Mouse (Mus musculus): Measurements from ENCODE around the gene Rbm7. TPM values are rescaled to one million over a fixed set of nuclear protein-coding genes. Genes with fewer than 3 reads are reported as not detected.

Gene Rbm7
- polyA plus RNA-seq, 1 experiment from 2014 or later = 123 TPM

DNA sequence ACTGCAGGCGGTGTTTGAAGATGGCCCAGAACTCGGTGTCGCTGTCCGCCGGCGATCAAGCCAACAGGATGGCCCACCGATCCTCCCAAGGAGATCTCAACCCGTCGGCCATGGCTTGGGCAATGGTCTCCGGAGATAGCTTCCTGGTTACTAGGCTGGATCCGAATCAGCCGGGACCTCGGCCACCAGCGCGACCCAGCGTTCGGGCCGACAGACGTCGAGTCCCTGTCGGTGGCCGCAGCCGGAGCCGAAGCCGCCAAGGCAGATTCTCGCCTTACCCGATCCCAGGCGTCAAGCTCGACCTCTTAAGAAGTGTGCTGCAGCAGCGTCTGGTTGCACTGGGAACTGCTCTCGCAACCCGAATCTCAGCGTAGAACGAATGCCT lies 441 bp upstream of the Rbm7 start:
- 4% methylated on average over 34 of the region's 34 CpGs for WGBS
- Histone ChIP-seq H3K9me3 (ENCODE audit: control insufficient read depth, low read length) (no peaks in the 10 kb centered on the region), H3K9ac (ENCODE audit: low read length) (peak overlapping the region; percentile 91), H3K4me2 (peak overlapping the region; percentile 81), H3K4me1 (ENCODE audit: control insufficient read depth, insufficient read depth, low read length) (peaks cover 13% of the 10 kb centered on the region), H3K27ac (ENCODE audit: low read depth, low read length) (peak overlapping the region; percentile 75), H3K27me3 (ENCODE audit: control insufficient read depth, insufficient read depth, low read length) (no peaks in the 10 kb centered on the region), H3K4me3 (ENCODE audit: low read depth, low read length) (peak overlapping the region; percentile 87), H3K36me3 (ENCODE audit: control insufficient read depth, insufficient read depth, low read length) (peaks cover 12% of the 10 kb centered on the region)
- no peak for DNase-seq (ENCODE audit: low spot score, missing footprints)
- peak; percentile 75 for ATAC-seq (ENCODE audit: low FRiP score)

DNA sequence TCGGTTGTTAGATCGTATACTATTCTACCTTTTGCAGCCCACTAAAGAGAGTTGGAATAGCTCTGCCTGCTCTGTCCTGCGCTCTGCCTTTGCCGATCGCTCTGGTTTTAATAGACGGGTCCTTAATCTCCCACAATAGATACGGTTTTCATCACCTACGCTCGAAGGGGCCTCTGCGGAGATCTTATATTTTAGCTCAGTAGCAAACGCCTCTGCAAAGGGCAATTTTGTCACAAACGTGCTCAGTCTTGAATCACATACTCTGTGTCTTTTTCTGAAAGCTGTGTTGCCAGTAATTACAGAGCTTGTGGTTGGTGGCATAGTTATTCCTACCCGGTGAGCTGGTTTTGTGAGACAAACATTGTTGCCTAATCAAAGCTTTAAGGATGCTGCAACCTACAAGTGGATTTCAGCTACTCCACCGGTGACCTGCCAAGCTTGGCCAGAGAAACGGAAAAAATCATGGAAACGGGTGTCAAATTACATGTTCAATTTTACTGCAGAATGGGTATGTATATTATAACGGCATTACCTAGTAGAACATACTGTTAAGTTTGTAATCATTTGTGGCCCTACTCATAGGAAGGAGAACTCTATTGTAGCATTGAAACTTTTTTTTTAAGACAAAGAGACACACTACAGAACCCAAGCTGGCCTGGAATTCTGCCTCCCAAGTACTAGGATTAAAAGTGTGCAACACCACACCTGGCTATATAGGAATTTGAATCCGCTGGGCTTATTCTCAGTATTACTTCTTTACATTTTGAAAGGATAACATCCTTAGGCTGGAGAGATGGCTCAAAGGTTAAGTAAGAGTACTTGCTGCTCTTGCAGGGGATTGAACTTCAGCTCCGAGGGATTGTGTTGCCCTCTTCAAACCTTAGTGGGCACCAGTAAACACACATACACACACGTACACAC lies 13.6 kb downstream of the Rbm7 start:
- 36% methylated on average over 20 of the region's 20 CpGs for WGBS
- Histone ChIP-seq H3K27ac (ENCODE audit: low read depth, low read length) (no peak overlapping the region), H3K4me1 (ENCODE audit: control insufficient read depth, insufficient read depth, low read length) (peaks cover 4% of the 10 kb centered on the region; the same call in 1 of the 2 replicates), H3K4me2 (peak overlapping the region; percentile 79), H3K9me3 (ENCODE audit: control insufficient read depth, low read length) (no peaks in the 10 kb centered on the region), H3K36me3 (ENCODE audit: control insufficient read depth, insufficient read depth, low read length) (no peaks in the 10 kb centered on the region), H3K9ac (ENCODE audit: low read length) (peak overlapping the region; percentile 47; the same call in 1 of the 2 replicates), H3K4me3 (ENCODE audit: low read depth, low read length) (peak overlapping the region; percentile 84), H3K27me3 (ENCODE audit: control insufficient read depth, insufficient read depth, low read length) (no peaks in the 10 kb centered on the region)
- DNase-seq (ENCODE audit: low spot score, missing footprints) (peak; percentile 92), ATAC-seq (ENCODE audit: low FRiP score) (no peak)

DNA sequence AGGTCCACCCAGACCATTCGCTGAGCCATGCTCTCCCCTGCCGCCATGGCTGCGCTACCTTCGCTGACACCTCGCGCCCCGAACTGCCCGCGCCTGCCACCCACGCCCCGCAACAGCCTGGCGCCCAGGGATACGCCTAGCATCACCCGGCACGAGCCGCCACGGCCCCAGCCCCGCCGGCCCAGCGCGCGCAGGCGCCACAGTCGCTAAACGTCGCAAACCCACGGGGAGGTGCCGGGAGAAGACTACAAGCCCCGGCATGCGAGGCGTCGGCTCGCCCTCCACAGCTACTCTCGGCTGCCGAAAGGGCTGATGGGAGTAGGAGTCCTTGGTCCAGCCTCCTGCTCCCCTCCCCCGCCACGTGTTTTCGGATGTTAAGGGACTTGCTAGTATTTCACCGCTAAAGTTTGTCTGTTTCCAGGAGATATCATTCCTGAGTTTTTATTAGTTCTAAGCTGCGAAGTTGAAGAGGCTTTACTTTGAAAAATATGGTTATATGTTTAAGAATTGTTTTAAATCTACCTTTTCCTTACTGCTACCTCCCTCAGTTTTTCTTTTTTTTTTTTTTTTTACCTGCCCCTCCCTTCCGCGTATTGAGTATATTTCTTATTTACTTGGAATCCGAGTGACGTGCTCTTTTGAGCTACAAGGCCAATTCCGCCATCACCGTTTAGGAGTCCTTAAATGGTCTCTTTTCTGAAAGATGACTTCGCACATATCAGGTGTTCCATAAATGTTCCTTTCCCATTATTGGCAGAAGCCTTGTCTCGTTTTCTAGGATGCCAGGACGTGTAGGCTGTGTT lies 14.5 kb downstream of the Rbm7 start, which contains the start of gene Rexo2:
Gene Rexo2 (minus strand): TSS at position 213 of the 803 bp plus-strand sequence.
- Histone ChIP-seq H3K4me2 (peak within 1 kb of the TSS; percentile 79), H3K4me3 (ENCODE audit: low read depth, low read length) (peak within 1 kb of the TSS; percentile 84), H3K36me3 (ENCODE audit: control insufficient read depth, insufficient read depth, low read length) (no peaks in the 10 kb centered on the region), H3K4me1 (ENCODE audit: control insufficient read depth, insufficient read depth, low read length) (peaks cover 4% of the 10 kb centered on the region; the same call in 1 of the 2 replicates), H3K9ac (ENCODE audit: low read length) (peak within 1 kb of the TSS; percentile 81), H3K27ac (ENCODE audit: low read depth, low read length) (no peak within 1 kb of the TSS), H3K9me3 (ENCODE audit: control insufficient read depth, low read length) (no peaks in the 10 kb centered on the region), H3K27me3 (ENCODE audit: control insufficient read depth, insufficient read depth, low read length) (no peaks in the 10 kb centered on the region)
- ATAC-seq (ENCODE audit: low FRiP score) (peak; percentile 99), DNase-seq (ENCODE audit: low spot score, missing footprints) (peak; percentile 98)
- 1% methylated on average over 49 of the region's 49 CpGs for WGBS

DNA sequence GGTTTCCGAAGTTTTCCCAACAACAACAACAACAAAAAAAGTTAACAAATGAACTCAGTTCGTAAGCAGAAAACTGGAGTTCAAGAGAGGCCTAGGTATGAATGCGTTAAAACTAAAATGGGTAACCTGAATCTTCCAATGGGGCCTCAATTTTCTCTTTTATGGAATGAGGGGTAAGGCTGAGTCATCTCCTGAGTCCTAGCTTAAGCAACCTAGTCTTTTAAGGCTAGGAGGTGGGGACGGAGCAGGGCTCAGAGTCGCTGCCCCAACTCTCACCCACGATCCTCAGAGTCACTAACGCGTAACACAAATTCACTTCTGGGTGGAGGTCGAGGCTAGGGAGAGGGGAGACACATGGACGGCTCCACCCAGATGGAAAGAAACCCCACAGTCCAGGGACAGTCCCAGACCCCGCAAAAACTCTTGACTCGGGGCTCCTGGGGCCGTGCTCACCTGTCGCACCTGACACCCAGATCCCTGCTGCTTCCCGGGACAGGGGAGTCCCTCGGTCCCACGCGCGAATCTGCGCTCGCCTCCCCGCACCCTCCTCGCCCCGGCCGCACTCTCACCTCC lies 15.2 kb downstream of the Rbm7 start:
- Histone ChIP-seq H3K4me1 (ENCODE audit: control insufficient read depth, insufficient read depth, low read length) (peaks cover 4% of the 10 kb centered on the region; the same call in 1 of the 2 replicates), H3K9ac (ENCODE audit: low read length) (peak overlapping the region; percentile 81), H3K27ac (ENCODE audit: low read depth, low read length) (no peak overlapping the region), H3K4me3 (ENCODE audit: low read depth, low read length) (peak overlapping the region; percentile 84), H3K27me3 (ENCODE audit: control insufficient read depth, insufficient read depth, low read length) (no peaks in the 10 kb centered on the region), H3K4me2 (peak overlapping the region; percentile 79), H3K9me3 (ENCODE audit: control insufficient read depth, low read length) (no peaks in the 10 kb centered on the region), H3K36me3 (ENCODE audit: control insufficient read depth, insufficient read depth, low read length) (no peaks in the 10 kb centered on the region)
- ATAC-seq (ENCODE audit: low FRiP score) (peak; percentile 28), DNase-seq (ENCODE audit: low spot score, missing footprints) (no peak)
- 7% methylated on average over 24 of the region's 25 CpGs for WGBS

DNA sequence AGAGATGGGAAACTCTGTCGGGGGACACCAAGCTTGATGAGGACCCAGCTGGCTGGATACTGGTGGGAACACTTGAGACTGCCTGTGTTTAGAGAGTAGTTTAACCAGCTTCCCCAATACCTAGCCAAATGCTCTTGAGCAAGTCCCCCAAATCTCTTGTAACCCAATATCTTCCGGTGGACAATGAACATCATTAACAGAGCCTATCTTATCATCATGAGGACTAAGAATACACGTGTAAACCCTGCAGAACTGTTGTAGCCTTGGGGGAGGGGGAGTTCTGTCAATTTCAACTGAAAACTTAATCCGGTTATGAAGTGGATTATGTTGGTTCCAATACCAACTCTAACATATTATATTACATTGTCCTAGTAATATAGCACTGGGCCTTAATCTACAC lies 16.3 kb downstream of the Rbm7 start:
- Histone ChIP-seq H3K27me3 (ENCODE audit: control insufficient read depth, insufficient read depth, low read length) (no peaks in the 10 kb centered on the region), H3K27ac (ENCODE audit: low read depth, low read length) (no peak overlapping the region), H3K9ac (ENCODE audit: low read length) (no peak overlapping the region), H3K9me3 (ENCODE audit: control insufficient read depth, low read length) (no peaks in the 10 kb centered on the region), H3K4me2 (no peak overlapping the region), H3K4me3 (ENCODE audit: low read depth, low read length) (no peak overlapping the region), H3K4me1 (ENCODE audit: control insufficient read depth, insufficient read depth, low read length) (peaks cover 4% of the 10 kb centered on the region; the same call in 1 of the 2 replicates), H3K36me3 (ENCODE audit: control insufficient read depth, insufficient read depth, low read length) (no peaks in the 10 kb centered on the region)
- 93% methylated on average over 4 of the region's 4 CpGs for WGBS
- ATAC-seq (ENCODE audit: low FRiP score) (no peak), DNase-seq (ENCODE audit: low spot score, missing footprints) (no peak)

DNA sequence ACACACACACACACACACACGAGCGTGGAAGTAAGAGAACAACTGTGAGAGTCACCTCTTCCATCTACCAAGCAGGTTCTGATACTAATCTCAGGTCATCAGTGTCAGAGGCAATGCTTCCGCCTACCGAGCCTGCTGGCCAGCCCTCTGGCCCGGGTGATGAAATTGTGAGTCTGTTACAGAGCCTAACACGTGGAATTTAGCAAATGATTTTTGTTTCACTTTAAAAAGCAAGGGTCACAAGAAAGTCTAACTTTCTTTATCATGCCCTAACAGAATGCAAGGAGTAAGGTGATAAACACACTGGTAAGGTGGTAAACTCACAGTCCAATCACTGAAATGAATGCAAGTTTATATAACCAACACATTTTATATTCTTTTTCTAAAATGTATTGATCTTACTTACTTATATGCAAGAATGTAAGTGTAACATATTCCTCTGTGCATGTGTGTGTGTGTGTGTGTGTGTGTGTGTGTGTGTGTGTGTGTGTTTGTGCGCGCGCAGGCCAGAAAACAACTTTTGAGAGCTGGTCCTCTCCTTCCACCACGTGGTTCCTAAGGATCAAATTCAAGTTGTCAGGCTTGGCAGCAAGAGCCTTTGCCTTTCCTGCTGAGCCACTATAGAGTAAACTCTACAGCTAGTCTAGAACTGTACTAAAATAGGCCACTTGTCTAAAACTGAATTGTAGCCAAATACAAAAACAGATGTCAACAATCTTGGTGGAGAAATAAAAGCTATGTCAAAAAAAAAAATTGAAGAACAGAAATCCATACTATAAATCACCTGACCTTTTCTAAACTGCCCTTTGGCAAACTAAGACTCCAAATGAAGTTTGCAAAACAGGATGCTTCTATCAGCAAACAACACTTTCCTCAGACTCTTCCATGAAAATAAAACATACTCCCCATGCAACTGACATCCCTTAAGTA lies 18.6 kb downstream of the Rbm7 start:
- Histone ChIP-seq H3K27ac (ENCODE audit: low read depth, low read length) (no peak overlapping the region), H3K4me2 (no peak overlapping the region), H3K27me3 (ENCODE audit: control insufficient read depth, insufficient read depth, low read length) (no peaks in the 10 kb centered on the region), H3K9ac (ENCODE audit: low read length) (no peak overlapping the region), H3K9me3 (ENCODE audit: control insufficient read depth, low read length) (no peaks in the 10 kb centered on the region), H3K4me1 (ENCODE audit: control insufficient read depth, insufficient read depth, low read length) (peaks cover 4% of the 10 kb centered on the region; the same call in 1 of the 2 replicates), H3K4me3 (ENCODE audit: low read depth, low read length) (no peak overlapping the region), H3K36me3 (ENCODE audit: control insufficient read depth, insufficient read depth, low read length) (no peaks in the 10 kb centered on the region)
- DNase-seq (ENCODE audit: low spot score, missing footprints) = no peak
- 92% methylated on average over 10 of the region's 10 CpGs for WGBS
- no peak for ATAC-seq (ENCODE audit: low FRiP score)

DNA sequence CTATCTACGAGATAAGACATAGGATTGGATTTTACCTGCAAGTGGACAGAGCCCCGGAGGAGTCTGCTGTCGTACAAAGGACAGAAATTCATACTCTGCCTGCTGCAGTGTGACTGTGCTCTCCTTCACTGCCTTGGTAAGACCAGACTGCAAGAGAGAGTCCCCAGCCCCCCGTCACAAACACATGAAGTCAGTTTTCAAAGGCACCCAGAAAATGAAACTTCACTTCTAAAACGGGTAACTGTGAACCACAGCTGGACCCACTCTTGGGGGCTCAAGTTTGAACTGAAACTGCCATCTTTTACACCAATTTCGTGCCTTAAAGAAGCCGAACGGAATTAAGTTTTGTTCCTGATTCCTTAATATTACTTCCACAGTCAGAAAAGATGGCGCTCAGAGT lies 20.7 kb downstream of the Rbm7 start:
- no peak overlapping the region for H3K9ac ChIP-seq (ENCODE audit: low read length)
- no peaks in the 10 kb centered on the region for H3K36me3 ChIP-seq (ENCODE audit: control insufficient read depth, insufficient read depth, low read length)
- 91% methylated on average over 9 of the region's 9 CpGs for WGBS
- H3K27ac ChIP-seq (ENCODE audit: low read depth, low read length) = no peak overlapping the region
- ATAC-seq (ENCODE audit: low FRiP score) (no peak), DNase-seq (ENCODE audit: low spot score, missing footprints) (no peak)
- no peaks in the 10 kb centered on the region for H3K27me3 ChIP-seq (ENCODE audit: control insufficient read depth, insufficient read depth, low read length)
- no peak overlapping the region for H3K4me3 ChIP-seq (ENCODE audit: low read depth, low read length)
- no peak overlapping the region for H3K4me2 ChIP-seq
- H3K9me3 ChIP-seq (ENCODE audit: control insufficient read depth, low read length) = no peaks in the 10 kb centered on the region
- no peaks in the 10 kb centered on the region for H3K4me1 ChIP-seq (ENCODE audit: control insufficient read depth, insufficient read depth, low read length)

DNA sequence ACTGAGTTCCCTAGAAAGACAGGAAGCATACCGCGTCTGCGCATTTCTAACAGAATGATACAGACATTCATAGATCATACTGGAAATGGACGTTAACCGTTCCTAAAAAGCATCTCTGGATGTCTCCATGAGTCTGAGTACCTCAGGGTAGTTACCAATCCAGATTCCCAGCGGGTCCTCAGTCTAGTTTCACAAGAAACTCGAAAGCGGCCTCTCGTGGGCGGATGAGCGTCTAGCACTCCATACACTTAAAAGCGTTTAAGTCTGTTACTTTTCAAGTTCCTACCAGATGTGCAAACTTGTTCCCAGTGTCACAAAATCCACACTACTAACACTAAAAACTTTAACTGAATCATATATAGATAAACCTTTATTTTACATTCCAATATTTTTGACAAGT lies 22.0 kb downstream of the Rbm7 start:
- Histone ChIP-seq H3K27ac (ENCODE audit: low read depth, low read length) (no peak overlapping the region), H3K4me3 (ENCODE audit: low read depth, low read length) (no peak overlapping the region), H3K4me2 (no peak overlapping the region), H3K27me3 (ENCODE audit: control insufficient read depth, insufficient read depth, low read length) (no peaks in the 10 kb centered on the region), H3K9ac (ENCODE audit: low read length) (no peak overlapping the region), H3K36me3 (ENCODE audit: control insufficient read depth, insufficient read depth, low read length) (no peaks in the 10 kb centered on the region), H3K4me1 (ENCODE audit: control insufficient read depth, insufficient read depth, low read length) (no peaks in the 10 kb centered on the region), H3K9me3 (ENCODE audit: control insufficient read depth, low read length) (no peaks in the 10 kb centered on the region)
- WGBS = 95% methylated on average over 12 of the region's 12 CpGs
- ATAC-seq (ENCODE audit: low FRiP score) (no peak), DNase-seq (ENCODE audit: low spot score, missing footprints) (no peak)

Data from midbrain, embryonic 11.5 days (tissue).